Mouse (Mus musculus): Measurements from ENCODE around the gene Mpv17l2. TPM values are rescaled to one million over a fixed set of nuclear protein-coding genes. Genes with fewer than 3 reads are reported as not detected.

Mpv17l2 gene
- polyA plus RNA-seq, 1 experiment from 2014 or later: 32.7 TPM

GRCm38 (mm10) chr8:70745691-70746220 lies 15.0 kb downstream of the Mpv17l2 start:
- Histone ChIP-seq H3K4me2 (replicated peaks) (no peak overlapping the region), H3K4me1 (peaks cover 16% of the 10 kb centered on the region), H3K36me3 (no peaks in the 10 kb centered on the region), H3K9ac (no peak overlapping the region), H3K9me3 (no peaks in the 10 kb centered on the region), H3K27me3 (peaks cover 86% of the 10 kb centered on the region), H3K4me3 (no peak overlapping the region), H3K27ac (no peak overlapping the region)
- no peak for ATAC-seq (ENCODE audit: insufficient number of reproducible peaks, insufficient read depth, low FRiP score, low TSS enrichment)
- 54% methylated on average over 19 of the region's 19 CpGs for WGBS

GRCm38 (mm10) chr8:70744806-70745205 lies 15.9 kb downstream of the Mpv17l2 start:
- no peak for ATAC-seq (ENCODE audit: insufficient number of reproducible peaks, insufficient read depth, low FRiP score, low TSS enrichment)
- Histone ChIP-seq H3K9me3 (no peaks in the 10 kb centered on the region), H3K27ac (no peak overlapping the region), H3K4me3 (no peak overlapping the region), H3K4me1 (peaks cover 16% of the 10 kb centered on the region), H3K9ac (no peak overlapping the region), H3K36me3 (no peaks in the 10 kb centered on the region), H3K27me3 (peaks cover 92% of the 10 kb centered on the region), H3K4me2 (replicated peaks) (no peak overlapping the region)
- WGBS: 56% methylated on average over 11 of the region's 11 CpGs

- H3K36me3 ChIP-seq: no peaks in the 10 kb centered on the region
- ATAC-seq (ENCODE audit: insufficient number of reproducible peaks, insufficient read depth, low FRiP score, low TSS enrichment): no peak
- H3K4me2 ChIP-seq (replicated peaks): peak overlapping the region; percentile 39
- no peak overlapping the region for H3K27ac ChIP-seq
- peaks cover 86% of the 10 kb centered on the region for H3K27me3 ChIP-seq
- 0 out of 2 replicates have a peak overlapping the region, but pooled peaks have one; percentile 21 for H3K9ac ChIP-seq
- 3% methylated on average over 48 of the region's 48 CpGs for WGBS
- no peaks in the 10 kb centered on the region for H3K9me3 ChIP-seq
- peaks cover 16% of the 10 kb centered on the region for H3K4me1 ChIP-seq
- H3K4me3 ChIP-seq: peak overlapping the region; percentile 25
Measured at GRCm38 (mm10) chr8:70743656-70744590, 16.8 kb downstream of the Mpv17l2 start.

- no peak for ATAC-seq (ENCODE audit: insufficient number of reproducible peaks, insufficient read depth, low FRiP score, low TSS enrichment)
- Histone ChIP-seq H3K9ac (peak overlapping the region; percentile 31), H3K27me3 (peaks cover 81% of the 10 kb centered on the region), H3K9me3 (no peaks in the 10 kb centered on the region), H3K27ac (no peak overlapping the region), H3K36me3 (no peaks in the 10 kb centered on the region), H3K4me3 (peak overlapping the region; percentile 25), H3K4me2 (replicated peaks) (peak overlapping the region; percentile 39), H3K4me1 (peaks cover 16% of the 10 kb centered on the region)
- whole genome bisulfite sequencing: 3% methylated on average over 37 of the region's 38 CpGs
Measured at GRCm38 (mm10) chr8:70742981-70743655, 17.6 kb downstream of the Mpv17l2 start.

GRCm38 (mm10) chr8:70742176-70742575 lies 18.6 kb downstream of the Mpv17l2 start:
- Histone ChIP-seq H3K27me3 (peaks cover 76% of the 10 kb centered on the region), H3K36me3 (no peaks in the 10 kb centered on the region), H3K9me3 (no peaks in the 10 kb centered on the region), H3K9ac (no peak overlapping the region), H3K4me2 (replicated peaks) (no peak overlapping the region), H3K27ac (no peak overlapping the region), H3K4me3 (no peak overlapping the region), H3K4me1 (peaks cover 16% of the 10 kb centered on the region)
- 53% methylated on average over 11 of the region's 11 CpGs for WGBS
- no peak for ATAC-seq (ENCODE audit: insufficient number of reproducible peaks, insufficient read depth, low FRiP score, low TSS enrichment)

GRCm38 (mm10) chr8:70741661-70742060 lies 19.1 kb downstream of the Mpv17l2 start:
- no peaks in the 10 kb centered on the region for H3K36me3 ChIP-seq
- H3K27me3 ChIP-seq: peaks cover 71% of the 10 kb centered on the region
- no peak overlapping the region for H3K4me3 ChIP-seq
- H3K27ac ChIP-seq: no peak overlapping the region
- no peak overlapping the region for H3K9ac ChIP-seq
- H3K4me1 ChIP-seq: peaks cover 16% of the 10 kb centered on the region
- ATAC-seq (ENCODE audit: insufficient number of reproducible peaks, insufficient read depth, low FRiP score, low TSS enrichment): no peak
- no peaks in the 10 kb centered on the region for H3K9me3 ChIP-seq
- 58% methylated on average over 5 of the region's 5 CpGs for WGBS
- no peak overlapping the region for H3K4me2 ChIP-seq (replicated peaks)

- H3K36me3 ChIP-seq: no peaks in the 10 kb centered on the region
- H3K9ac ChIP-seq: no peak overlapping the region
- H3K9me3 ChIP-seq: no peaks in the 10 kb centered on the region
- WGBS: 69% methylated on average over 3 of the region's 3 CpGs
- no peak overlapping the region for H3K4me3 ChIP-seq
- ATAC-seq (ENCODE audit: insufficient number of reproducible peaks, insufficient read depth, low FRiP score, low TSS enrichment): no peak
- peaks cover 37% of the 10 kb centered on the region for H3K27me3 ChIP-seq
- no peak overlapping the region for H3K4me2 ChIP-seq (replicated peaks)
- peaks cover 7% of the 10 kb centered on the region for H3K4me1 ChIP-seq
- H3K27ac ChIP-seq: no peak overlapping the region
Measured at GRCm38 (mm10) chr8:70738211-70738610, 22.5 kb downstream of the Mpv17l2 start.

- Histone ChIP-seq H3K27ac (no peak overlapping the region), H3K4me1 (0 out of 2 replicates have a peak, but pooled peaks cover 3% of the 10 kb centered on the region), H3K36me3 (no peaks in the 10 kb centered on the region), H3K4me3 (no peak overlapping the region), H3K9ac (no peak overlapping the region), H3K27me3 (peaks cover 32% of the 10 kb centered on the region), H3K4me2 (replicated peaks) (no peak overlapping the region), H3K9me3 (no peaks in the 10 kb centered on the region)
- ATAC-seq (ENCODE audit: insufficient number of reproducible peaks, insufficient read depth, low FRiP score, low TSS enrichment): no peak
- 70% methylated on average over 5 of the region's 5 CpGs for WGBS
Measured at GRCm38 (mm10) chr8:70737705-70738104, 23.0 kb downstream of the Mpv17l2 start.

- Histone ChIP-seq H3K27ac (no peak overlapping the region), H3K4me2 (replicated peaks) (no peak overlapping the region), H3K4me3 (no peak overlapping the region), H3K36me3 (no peaks in the 10 kb centered on the region), H3K9me3 (no peaks in the 10 kb centered on the region), H3K9ac (no peak overlapping the region), H3K27me3 (peaks cover 55% of the 10 kb centered on the region), H3K4me1 (0 out of 2 replicates have a peak, but pooled peaks cover 6% of the 10 kb centered on the region)
- 88% methylated on average over 4 of the region's 4 CpGs for WGBS
- ATAC-seq (ENCODE audit: insufficient number of reproducible peaks, insufficient read depth, low FRiP score, low TSS enrichment): 0 out of 2 replicates have a peak, but pooled peaks have one; percentile 28
Measured at GRCm38 (mm10) chr8:70730956-70731355, 29.8 kb downstream of the Mpv17l2 start.

GRCm38 (mm10) chr8:70729808-70730475 lies 30.8 kb downstream of the Mpv17l2 start:
- 0 out of 2 replicates have a peak overlapping the region, but pooled peaks have one; percentile 7 for H3K9ac ChIP-seq
- H3K27me3 ChIP-seq: peaks cover 55% of the 10 kb centered on the region
- 3% methylated on average over 34 of the region's 34 CpGs for WGBS
- no peak overlapping the region for H3K27ac ChIP-seq
- peak overlapping the region; percentile 41 for H3K4me2 ChIP-seq (replicated peaks)
- H3K4me1 ChIP-seq: 0 out of 2 replicates have a peak, but pooled peaks cover 6% of the 10 kb centered on the region
- no peaks in the 10 kb centered on the region for H3K9me3 ChIP-seq
- no peaks in the 10 kb centered on the region for H3K36me3 ChIP-seq
- no peak for ATAC-seq (ENCODE audit: insufficient number of reproducible peaks, insufficient read depth, low FRiP score, low TSS enrichment)
- peak overlapping the region; percentile 24 for H3K4me3 ChIP-seq

- Histone ChIP-seq H3K4me3 (no peak overlapping the region), H3K27ac (no peak overlapping the region), H3K27me3 (peaks cover 47% of the 10 kb centered on the region), H3K4me1 (0 out of 2 replicates have a peak, but pooled peaks cover 6% of the 10 kb centered on the region), H3K4me2 (replicated peaks) (no peak overlapping the region), H3K9me3 (no peaks in the 10 kb centered on the region), H3K9ac (no peak overlapping the region), H3K36me3 (no peaks in the 10 kb centered on the region)
- 43% methylated on average over 11 of the region's 11 CpGs for WGBS
- no peak for ATAC-seq (ENCODE audit: insufficient number of reproducible peaks, insufficient read depth, low FRiP score, low TSS enrichment)
Measured at GRCm38 (mm10) chr8:70726721-70727120, 34.0 kb downstream of the Mpv17l2 start.
